Mouse (Mus musculus): Measurements from ENCODE around the gene Stpg4. TPM values are rescaled to one million over a fixed set of nuclear protein-coding genes. Genes with fewer than 3 reads are reported as not detected.

Stpg4 gene
- polyA plus RNA-seq, 1 experiment, result not detected

GRCm38 (mm10) chr17:87356261-87356660 is 71.3 kb downstream of the Stpg4 start:
- TF ChIP-seq POLR2A (IDR thresholded peaks at IDR 0.05; ENCODE audit: low read depth, low read length) (no peak), CTCF (IDR thresholded peaks at IDR 0.05; ENCODE audit: borderline replicate concordance, insufficient read depth, low read length) (no peak)
- Histone ChIP-seq H3K27ac (ENCODE audit: insufficient read depth, low read length) (no peak overlapping the region), H3K4me3 (ENCODE audit: insufficient read depth, low read length) (no peak overlapping the region), H3K4me1 (ENCODE audit: control insufficient read depth, insufficient read depth, low read length) (peaks cover 1% of the 10 kb centered on the region)

- TF ChIP-seq CTCF (IDR thresholded peaks at IDR 0.05; ENCODE audit: borderline replicate concordance, insufficient read depth, low read length) (no peak), POLR2A (IDR thresholded peaks at IDR 0.05; ENCODE audit: low read depth, low read length) (no peak)
- Histone ChIP-seq H3K4me1 (ENCODE audit: control insufficient read depth, insufficient read depth, low read length) (peaks cover 9% of the 10 kb centered on the region), H3K27ac (ENCODE audit: insufficient read depth, low read length) (no peak overlapping the region), H3K4me3 (ENCODE audit: insufficient read depth, low read length) (no peak overlapping the region)
Measured at GRCm38 (mm10) chr17:87355456-87355855, 72.1 kb downstream of the Stpg4 start.

- no peak overlapping the region for H3K4me3 ChIP-seq (ENCODE audit: insufficient read depth, low read length)
- TF ChIP-seq CTCF (IDR thresholded peaks at IDR 0.05; ENCODE audit: borderline replicate concordance, insufficient read depth, low read length), result no peak
- TF ChIP-seq POLR2A (IDR thresholded peaks at IDR 0.05; ENCODE audit: low read depth, low read length), result no peak
- peaks cover 10% of the 10 kb centered on the region for H3K4me1 ChIP-seq (ENCODE audit: control insufficient read depth, insufficient read depth, low read length)
- no peak overlapping the region for H3K27ac ChIP-seq (ENCODE audit: insufficient read depth, low read length)
Measured at GRCm38 (mm10) chr17:87353745-87354320, 73.7 kb downstream of the Stpg4 start.

GRCm38 (mm10) chr17:87352898-87353225 is 74.7 kb downstream of the Stpg4 start:
- TF ChIP-seq POLR2A (IDR thresholded peaks at IDR 0.05; ENCODE audit: low read depth, low read length) (no peak), CTCF (IDR thresholded peaks at IDR 0.05; ENCODE audit: borderline replicate concordance, insufficient read depth, low read length) (no peak)
- no peak overlapping the region for H3K27ac ChIP-seq (ENCODE audit: insufficient read depth, low read length)
- H3K4me1 ChIP-seq (ENCODE audit: control insufficient read depth, insufficient read depth, low read length), result peaks cover 10% of the 10 kb centered on the region
- H3K4me3 ChIP-seq (ENCODE audit: insufficient read depth, low read length), result no peak overlapping the region

- no peak overlapping the region for H3K27ac ChIP-seq (ENCODE audit: insufficient read depth, low read length)
- no peak overlapping the region for H3K4me3 ChIP-seq (ENCODE audit: insufficient read depth, low read length)
- H3K4me1 ChIP-seq (ENCODE audit: control insufficient read depth, insufficient read depth, low read length), result peaks cover 10% of the 10 kb centered on the region
- TF ChIP-seq POLR2A (IDR thresholded peaks at IDR 0.05; ENCODE audit: low read depth, low read length) (no peak), CTCF (IDR thresholded peaks at IDR 0.05; ENCODE audit: borderline replicate concordance, insufficient read depth, low read length) (no peak)
Measured at GRCm38 (mm10) chr17:87352106-87352897, 75.2 kb downstream of the Stpg4 start.

- TF ChIP-seq POLR2A (IDR thresholded peaks at IDR 0.05; ENCODE audit: low read depth, low read length) (no peak), CTCF (IDR thresholded peaks at IDR 0.05; ENCODE audit: borderline replicate concordance, insufficient read depth, low read length) (no peak)
- Histone ChIP-seq H3K27ac (ENCODE audit: insufficient read depth, low read length) (0 out of 2 replicates have a peak overlapping the region, but pooled peaks have one; percentile 12), H3K4me3 (ENCODE audit: insufficient read depth, low read length) (no peak overlapping the region), H3K4me1 (ENCODE audit: control insufficient read depth, insufficient read depth, low read length) (peaks cover 10% of the 10 kb centered on the region)
Measured at GRCm38 (mm10) chr17:87351241-87352105, 76.1 kb downstream of the Stpg4 start.

- peak overlapping the region; percentile 12; the same call in 1 of the 2 replicates for H3K27ac ChIP-seq (ENCODE audit: insufficient read depth, low read length)
- no peak overlapping the region for H3K4me3 ChIP-seq (ENCODE audit: insufficient read depth, low read length)
- H3K4me1 ChIP-seq (ENCODE audit: control insufficient read depth, insufficient read depth, low read length), result peaks cover 10% of the 10 kb centered on the region
- no peak for TF ChIP-seq POLR2A (IDR thresholded peaks at IDR 0.05; ENCODE audit: low read depth, low read length)
- no peak for TF ChIP-seq CTCF (IDR thresholded peaks at IDR 0.05; ENCODE audit: borderline replicate concordance, insufficient read depth, low read length)
Measured at GRCm38 (mm10) chr17:87350471-87351240, 76.9 kb downstream of the Stpg4 start.

- no peak overlapping the region for H3K27ac ChIP-seq (ENCODE audit: insufficient read depth, low read length)
- no peak for TF ChIP-seq POLR2A (IDR thresholded peaks at IDR 0.05; ENCODE audit: low read depth, low read length)
- TF ChIP-seq CTCF (IDR thresholded peaks at IDR 0.05; ENCODE audit: borderline replicate concordance, insufficient read depth, low read length), result no peak
- H3K4me1 ChIP-seq (ENCODE audit: control insufficient read depth, insufficient read depth, low read length), result peaks cover 10% of the 10 kb centered on the region
- no peak overlapping the region for H3K4me3 ChIP-seq (ENCODE audit: insufficient read depth, low read length)
Measured at GRCm38 (mm10) chr17:87349575-87349974, 78.0 kb downstream of the Stpg4 start.

GRCm38 (mm10) chr17:87349069-87349468 is 78.5 kb downstream of the Stpg4 start:
- Histone ChIP-seq H3K4me3 (ENCODE audit: insufficient read depth, low read length) (no peak overlapping the region), H3K27ac (ENCODE audit: insufficient read depth, low read length) (no peak overlapping the region), H3K4me1 (ENCODE audit: control insufficient read depth, insufficient read depth, low read length) (peaks cover 10% of the 10 kb centered on the region)
- TF ChIP-seq POLR2A (IDR thresholded peaks at IDR 0.05; ENCODE audit: low read depth, low read length) (no peak), CTCF (IDR thresholded peaks at IDR 0.05; ENCODE audit: borderline replicate concordance, insufficient read depth, low read length) (no peak)
